Mouse (Mus musculus): ENCODE data around the gene Pgd.

The Pgd gene

GRCm38 (mm10) chr4:149166957-149167611 is 513 bp upstream of the Pgd start:
- DNase-seq = no peak

- DNase-seq = no peak
These were observed 2.4 kb downstream of the Pgd start for GRCm38 (mm10) chr4:149164150-149164549.

- DNase-seq = no peak
These were observed 3.4 kb downstream of the Pgd start for GRCm38 (mm10) chr4:149163196-149163595.

- DNase-seq = no peak
These were observed 5.4 kb downstream of the Pgd start for GRCm38 (mm10) chr4:149161166-149161565.

GRCm38 (mm10) chr4:149159891-149160290 is 6.7 kb downstream of the Pgd start:
- DNase-seq = no peak

GRCm38 (mm10) chr4:149159203-149159602 is 7.4 kb downstream of the Pgd start:
- no peak for DNase-seq

GRCm38 (mm10) chr4:149157415-149157973 is 9.1 kb downstream of the Pgd start:
- no peak for DNase-seq

- DNase-seq = no peak
These were observed 10.9 kb downstream of the Pgd start for GRCm38 (mm10) chr4:149155711-149156110.

GRCm38 (mm10) chr4:149154859-149155258 is 11.7 kb downstream of the Pgd start:
- no peak for DNase-seq

- DNase-seq = no peak
These were observed 15.8 kb downstream of the Pgd start for GRCm38 (mm10) chr4:149150721-149151120.

GRCm38 (mm10) chr4:149150256-149150655 is 16.3 kb downstream of the Pgd start:
- DNase-seq = no peak

- no peak for DNase-seq
These were observed 17.0 kb downstream of the Pgd start for GRCm38 (mm10) chr4:149149611-149150010.

- no peak for DNase-seq
These were observed 17.4 kb downstream of the Pgd start for GRCm38 (mm10) chr4:149149196-149149595.

- DNase-seq = no peak
These were observed 18.5 kb downstream of the Pgd start for GRCm38 (mm10) chr4:149148084-149148483.

- DNase-seq = no peak
These were observed 19.0 kb downstream of the Pgd start for GRCm38 (mm10) chr4:149147528-149147927.

GRCm38 (mm10) chr4:149145151-149145550 is 21.4 kb downstream of the Pgd start:
- no peak for DNase-seq

- DNase-seq = peak; percentile 88
These were observed 22.1 kb downstream of the Pgd start for GRCm38 (mm10) chr4:149144459-149144858.

- DNase-seq = no peak
These were observed 23.0 kb downstream of the Pgd start for GRCm38 (mm10) chr4:149143594-149143993.

GRCm38 (mm10) chr4:149138515-149138914 is 28.1 kb downstream of the Pgd start:
- DNase-seq = no peak

- peak; percentile 91 for DNase-seq
These were observed 29.4 kb downstream of the Pgd start, which contains the start of gene Cenps for GRCm38 (mm10) chr4:149136982-149137770. Gene Cenps, minus strand, starts transcription at chr4:149137629.

GRCm38 (mm10) chr4:149136116-149136850 is 30.3 kb downstream of the Pgd start:
- no peak for DNase-seq

- no peak for DNase-seq
These were observed 33.2 kb downstream of the Pgd start for GRCm38 (mm10) chr4:149133395-149133794.

Data from cerebellum, adult 9-10 months (tissue).